Mouse (Mus musculus) megakaryocyte-erythroid progenitor cell, adult 5-6 weeks (primary cell): ENCODE data around the gene Gm28048. TPM values are rescaled to one million over a fixed set of nuclear protein-coding genes. Genes with fewer than 3 reads are reported as not detected.

Experiments
- ATAC-seq: replicated peaks from 2 replicates; pipeline ENCODE4 v1.8.0; 2016; ENCODE audit warnings: mild to moderate bottlenecking, inconsistent platforms; ENCODE audit not compliant: severe bottlenecking, poor library complexity, low FRiP score, low TSS enrichment
- total RNA-seq, 2 experiments: library from RNA; stranded (forward) in 1 of 2; stranded (reverse) in 1 of 2; fragments of 200-1000, 215-1000 nt in 1 of 2; fragments of >200 nt in 1 of 2; fragmentation: Nextera tagmentation in 1 of 2; gene quantifications; 2 replicates each; pipeline ENCODE4 v1.2.3; 2014 to 2017

The Gm28048 gene
- total RNA-seq, 2 experiments from 2014 or later = 31.4 to 33.9 TPM

- no peak for ATAC-seq
These were observed 129.4 kb downstream of the Gm28048 start for GRCm38 (mm10) chr11:22852510-22852909.

- ATAC-seq = no peak
These were observed 130.5 kb downstream of the Gm28048 start for GRCm38 (mm10) chr11:22851416-22851815.

- no peak for ATAC-seq
These were observed 131.8 kb downstream of the Gm28048 start for GRCm38 (mm10) chr11:22850077-22850476.

GRCm38 (mm10) chr11:22848649-22849195 is 133.2 kb downstream of the Gm28048 start:
- no peak for ATAC-seq

GRCm38 (mm10) chr11:22847732-22848648 is 133.9 kb downstream of the Gm28048 start:
- peak; percentile 30; the same call in 1 of the 2 replicates for ATAC-seq

GRCm38 (mm10) chr11:22846960-22847731 is 134.7 kb downstream of the Gm28048 start:
- ATAC-seq = peak; percentile 35

GRCm38 (mm10) chr11:22846093-22846835 is 135.6 kb downstream of the Gm28048 start:
- no peak for ATAC-seq

- peak; percentile 9; the same call in 1 of the 2 replicates for ATAC-seq
These were observed 136.9 kb downstream of the Gm28048 start for GRCm38 (mm10) chr11:22844754-22845718.

GRCm38 (mm10) chr11:22839456-22839855 is 142.4 kb downstream of the Gm28048 start:
- no peak for ATAC-seq

GRCm38 (mm10) chr11:22838361-22838760 is 143.5 kb downstream of the Gm28048 start:
- ATAC-seq = no peak

GRCm38 (mm10) chr11:22836269-22836668 is 145.6 kb downstream of the Gm28048 start:
- ATAC-seq = no peak

GRCm38 (mm10) chr11:22832600-22832999 is 149.3 kb downstream of the Gm28048 start:
- no peak for ATAC-seq

GRCm38 (mm10) chr11:22831916-22832315 is 150.0 kb downstream of the Gm28048 start:
- ATAC-seq = no peak

GRCm38 (mm10) chr11:22830684-22831083 is 151.2 kb downstream of the Gm28048 start:
- no peak for ATAC-seq

GRCm38 (mm10) chr11:22830179-22830611 is 151.7 kb downstream of the Gm28048 start:
- ATAC-seq = no peak

GRCm38 (mm10) chr11:22828988-22829632 is 152.8 kb downstream of the Gm28048 start:
- ATAC-seq = peak; percentile 10; the same call in 1 of the 2 replicates

- ATAC-seq = no peak
These were observed 154.3 kb downstream of the Gm28048 start for GRCm38 (mm10) chr11:22827514-22828080.
